Mouse (Mus musculus): ENCODE results near the gene Ppp2r2c. TPM values are rescaled to one million over a fixed set of nuclear protein-coding genes. Genes with fewer than 3 reads are reported as not detected.
A peak's percentile ranks its signal among the peaks of the same experiment; 100 is the strongest.

The Ppp2r2c gene
- polyA plus RNA-seq, 1 experiment from 2014 or later = 9.5 TPM

- no peaks in the 10 kb centered on the region for H3K4me1 ChIP-seq (ENCODE audit: control insufficient read depth, insufficient read depth, low read length)
- H3K4me2 ChIP-seq (ENCODE audit: low read depth) = no peak overlapping the region
- no peak overlapping the region for H3K9ac ChIP-seq (ENCODE audit: low read length)
- H3K36me3 ChIP-seq (ENCODE audit: control insufficient read depth, insufficient read depth, low read length) = no peaks in the 10 kb centered on the region
- no peak for ATAC-seq (ENCODE audit: insufficient read depth, low FRiP score, low TSS enrichment)
- 93% methylated on average over 2 of the region's 2 CpGs for WGBS
- H3K4me3 ChIP-seq (ENCODE audit: low read depth, low read length) = no peak overlapping the region
- no peak overlapping the region for H3K27ac ChIP-seq (ENCODE audit: low read depth, low read length)
- no peaks in the 10 kb centered on the region for H3K27me3 ChIP-seq (ENCODE audit: control insufficient read depth, insufficient read depth, low read length)
- no peaks in the 10 kb centered on the region for H3K9me3 ChIP-seq (ENCODE audit: control insufficient read depth, low read length)
- DNase-seq (ENCODE audit: low spot score) = no peak
These were observed 29.3 kb upstream of the Ppp2r2c start for GRCm38 (mm10) chr5:36839032-36839431.

GRCm38 (mm10) chr5:36839602-36840001 is 28.7 kb upstream of the Ppp2r2c start:
- H3K27ac ChIP-seq (ENCODE audit: low read depth, low read length) = no peak overlapping the region
- ATAC-seq (ENCODE audit: insufficient read depth, low FRiP score, low TSS enrichment) (no peak), DNase-seq (ENCODE audit: low spot score) (no peak)
- H3K36me3 ChIP-seq (ENCODE audit: control insufficient read depth, insufficient read depth, low read length) = no peaks in the 10 kb centered on the region
- no peak overlapping the region for H3K9ac ChIP-seq (ENCODE audit: low read length)
- H3K27me3 ChIP-seq (ENCODE audit: control insufficient read depth, insufficient read depth, low read length) = no peaks in the 10 kb centered on the region
- no peaks in the 10 kb centered on the region for H3K4me1 ChIP-seq (ENCODE audit: control insufficient read depth, insufficient read depth, low read length)
- WGBS = 77% methylated on average over 8 of the region's 8 CpGs
- no peak overlapping the region for H3K4me2 ChIP-seq (ENCODE audit: low read depth)
- no peak overlapping the region for H3K4me3 ChIP-seq (ENCODE audit: low read depth, low read length)
- no peaks in the 10 kb centered on the region for H3K9me3 ChIP-seq (ENCODE audit: control insufficient read depth, low read length)

- H3K4me2 ChIP-seq (ENCODE audit: low read depth) = no peak overlapping the region
- no peaks in the 10 kb centered on the region for H3K4me1 ChIP-seq (ENCODE audit: control insufficient read depth, insufficient read depth, low read length)
- H3K27me3 ChIP-seq (ENCODE audit: control insufficient read depth, insufficient read depth, low read length) = no peaks in the 10 kb centered on the region
- 89% methylated on average over 7 of the region's 7 CpGs for WGBS
- no peak for ATAC-seq (ENCODE audit: insufficient read depth, low FRiP score, low TSS enrichment)
- no peak overlapping the region for H3K9ac ChIP-seq (ENCODE audit: low read length)
- no peak overlapping the region for H3K4me3 ChIP-seq (ENCODE audit: low read depth, low read length)
- no peak overlapping the region for H3K27ac ChIP-seq (ENCODE audit: low read depth, low read length)
- no peaks in the 10 kb centered on the region for H3K9me3 ChIP-seq (ENCODE audit: control insufficient read depth, low read length)
- no peak for DNase-seq (ENCODE audit: low spot score)
- no peaks in the 10 kb centered on the region for H3K36me3 ChIP-seq (ENCODE audit: control insufficient read depth, insufficient read depth, low read length)
These were observed 28.2 kb upstream of the Ppp2r2c start for GRCm38 (mm10) chr5:36840092-36840491.

- ATAC-seq (ENCODE audit: insufficient read depth, low FRiP score, low TSS enrichment) = no peak
- H3K9ac ChIP-seq (ENCODE audit: low read length) = no peak overlapping the region
- no peaks in the 10 kb centered on the region for H3K36me3 ChIP-seq (ENCODE audit: control insufficient read depth, insufficient read depth, low read length)
- no peaks in the 10 kb centered on the region for H3K9me3 ChIP-seq (ENCODE audit: control insufficient read depth, low read length)
- no peak for DNase-seq (ENCODE audit: low spot score)
- no peaks in the 10 kb centered on the region for H3K27me3 ChIP-seq (ENCODE audit: control insufficient read depth, insufficient read depth, low read length)
- 76% methylated on average over 1 of the region's 1 CpGs for WGBS
- no peak overlapping the region for H3K4me2 ChIP-seq (ENCODE audit: low read depth)
- H3K27ac ChIP-seq (ENCODE audit: low read depth, low read length) = no peak overlapping the region
- H3K4me1 ChIP-seq (ENCODE audit: control insufficient read depth, insufficient read depth, low read length) = no peaks in the 10 kb centered on the region
- no peak overlapping the region for H3K4me3 ChIP-seq (ENCODE audit: low read depth, low read length)
These were observed 26.6 kb upstream of the Ppp2r2c start for GRCm38 (mm10) chr5:36841701-36842100.

- H3K27ac ChIP-seq (ENCODE audit: low read depth, low read length) = peak overlapping the region; percentile 17; the same call in 1 of the 2 replicates
- H3K9me3 ChIP-seq (ENCODE audit: control insufficient read depth, low read length) = no peaks in the 10 kb centered on the region
- ATAC-seq (ENCODE audit: insufficient read depth, low FRiP score, low TSS enrichment) = peak; percentile 38; the same call in 1 of the 2 replicates
- no peaks in the 10 kb centered on the region for H3K4me1 ChIP-seq (ENCODE audit: control insufficient read depth, insufficient read depth, low read length)
- no peak overlapping the region for H3K4me3 ChIP-seq (ENCODE audit: low read depth, low read length)
- H3K36me3 ChIP-seq (ENCODE audit: control insufficient read depth, insufficient read depth, low read length) = no peaks in the 10 kb centered on the region
- WGBS = 44% methylated on average over 10 of the region's 10 CpGs
- H3K27me3 ChIP-seq (ENCODE audit: control insufficient read depth, insufficient read depth, low read length) = no peaks in the 10 kb centered on the region
- no peak for DNase-seq (ENCODE audit: low spot score)
- H3K4me2 ChIP-seq (ENCODE audit: low read depth) = no peak overlapping the region
- H3K9ac ChIP-seq (ENCODE audit: low read length) = no peak overlapping the region
These were observed 23.8 kb upstream of the Ppp2r2c start for GRCm38 (mm10) chr5:36844490-36844889.

GRCm38 (mm10) chr5:36851572-36851971 is 16.7 kb upstream of the Ppp2r2c start:
- DNase-seq (ENCODE audit: low spot score) (no peak), ATAC-seq (ENCODE audit: insufficient read depth, low FRiP score, low TSS enrichment) (no peak)
- H3K9ac ChIP-seq (ENCODE audit: low read length) = no peak overlapping the region

GRCm38 (mm10) chr5:36855180-36855579 is 13.1 kb upstream of the Ppp2r2c start:
- no peak overlapping the region for H3K4me3 ChIP-seq (ENCODE audit: low read depth, low read length)
- no peaks in the 10 kb centered on the region for H3K27me3 ChIP-seq (ENCODE audit: control insufficient read depth, insufficient read depth, low read length)
- ATAC-seq (ENCODE audit: insufficient read depth, low FRiP score, low TSS enrichment) (no peak), DNase-seq (ENCODE audit: low spot score) (no peak)
- no peaks in the 10 kb centered on the region for H3K36me3 ChIP-seq (ENCODE audit: control insufficient read depth, insufficient read depth, low read length)
- no peak overlapping the region for H3K27ac ChIP-seq (ENCODE audit: low read depth, low read length)
- no peaks in the 10 kb centered on the region for H3K9me3 ChIP-seq (ENCODE audit: control insufficient read depth, low read length)
- no peak overlapping the region for H3K4me2 ChIP-seq (ENCODE audit: low read depth)
- WGBS = 72% methylated on average over 3 of the region's 3 CpGs
- no peak overlapping the region for H3K9ac ChIP-seq (ENCODE audit: low read length)
- H3K4me1 ChIP-seq (ENCODE audit: control insufficient read depth, insufficient read depth, low read length) = no peaks in the 10 kb centered on the region

More at GRCm38 (mm10) chr5:36851572-36851971, 16.7 kb upstream of the Ppp2r2c start:
- H3K27me3 ChIP-seq (ENCODE audit: control insufficient read depth, insufficient read depth, low read length) = no peaks in the 10 kb centered on the region
- H3K4me3 ChIP-seq (ENCODE audit: low read depth, low read length) = no peak overlapping the region
- H3K9me3 ChIP-seq (ENCODE audit: control insufficient read depth, low read length) = no peaks in the 10 kb centered on the region
- H3K36me3 ChIP-seq (ENCODE audit: control insufficient read depth, insufficient read depth, low read length) = no peaks in the 10 kb centered on the region
- H3K27ac ChIP-seq (ENCODE audit: low read depth, low read length) = no peak overlapping the region
- H3K4me2 ChIP-seq (ENCODE audit: low read depth) = no peak overlapping the region
- 62% methylated on average over 4 of the region's 4 CpGs for WGBS
- H3K4me1 ChIP-seq (ENCODE audit: control insufficient read depth, insufficient read depth, low read length) = no peaks in the 10 kb centered on the region

GRCm38 (mm10) chr5:36856529-36856928 is 11.8 kb upstream of the Ppp2r2c start:
- Histone ChIP-seq H3K4me2 (ENCODE audit: low read depth) (no peak overlapping the region), H3K27ac (ENCODE audit: low read depth, low read length) (no peak overlapping the region), H3K9me3 (ENCODE audit: control insufficient read depth, low read length) (no peaks in the 10 kb centered on the region; the same call in 1 of the 2 replicates), H3K4me3 (ENCODE audit: low read depth, low read length) (no peak overlapping the region), H3K4me1 (ENCODE audit: control insufficient read depth, insufficient read depth, low read length) (no peaks in the 10 kb centered on the region), H3K27me3 (ENCODE audit: control insufficient read depth, insufficient read depth, low read length) (no peaks in the 10 kb centered on the region), H3K9ac (ENCODE audit: low read length) (no peak overlapping the region), H3K36me3 (ENCODE audit: control insufficient read depth, insufficient read depth, low read length) (no peaks in the 10 kb centered on the region)
- WGBS = 93% methylated on average over 7 of the region's 7 CpGs
- no peak for ATAC-seq (ENCODE audit: insufficient read depth, low FRiP score, low TSS enrichment)
- no peak for DNase-seq (ENCODE audit: low spot score)

- no peaks in the 10 kb centered on the region; the same call in 1 of the 2 replicates for H3K9me3 ChIP-seq (ENCODE audit: control insufficient read depth, low read length)
- ATAC-seq (ENCODE audit: insufficient read depth, low FRiP score, low TSS enrichment) (no peak), DNase-seq (ENCODE audit: low spot score) (no peak)
- no peak overlapping the region for H3K9ac ChIP-seq (ENCODE audit: low read length)
- no peak overlapping the region for H3K27ac ChIP-seq (ENCODE audit: low read depth, low read length)
- WGBS = 76% methylated on average over 5 of the region's 5 CpGs
- H3K4me1 ChIP-seq (ENCODE audit: control insufficient read depth, insufficient read depth, low read length) = no peaks in the 10 kb centered on the region
- no peaks in the 10 kb centered on the region for H3K27me3 ChIP-seq (ENCODE audit: control insufficient read depth, insufficient read depth, low read length)
- H3K4me2 ChIP-seq (ENCODE audit: low read depth) = no peak overlapping the region
- no peak overlapping the region for H3K4me3 ChIP-seq (ENCODE audit: low read depth, low read length)
- no peaks in the 10 kb centered on the region for H3K36me3 ChIP-seq (ENCODE audit: control insufficient read depth, insufficient read depth, low read length)
These were observed 10.8 kb upstream of the Ppp2r2c start for GRCm38 (mm10) chr5:36857546-36857945.
